Mouse (Mus musculus) olfactory bulb, adult 2 months (tissue): ENCODE results near the gene Slco2b1. TPM values are rescaled to one million over a fixed set of nuclear protein-coding genes. Genes with fewer than 3 reads are reported as not detected.

Experiments
- H3K27ac ChIP-seq: fragments of 200-500 bp; 2 replicates; pipeline ENCODE4 v1.5.1; 2012; ENCODE audit warnings: low read depth, low read length; ENCODE audit not compliant: insufficient read depth
- H3K4me1 ChIP-seq: fragments of 200-500 bp; 2 replicates; pipeline ENCODE4 v1.6.1; 2012; ENCODE audit warnings: low read length; ENCODE audit not compliant: control insufficient read depth, insufficient read depth
- H3K4me3 ChIP-seq: fragments of 200-500 bp; 2 replicates; pipeline ENCODE4 v1.5.1; 2012; ENCODE audit warnings: mild to moderate bottlenecking, low read depth, low read length, moderate library complexity; ENCODE audit not compliant: insufficient read depth
- CTCF ChIP-seq: fragments of 200-500 bp; IDR thresholded peaks from 2 replicates; pipeline ENCODE4 v1.5.1; 2012; ENCODE audit warnings: low read depth, mild to moderate bottlenecking, low read length, moderate library complexity; ENCODE audit not compliant: insufficient read depth
- POLR2A ChIP-seq: fragments of 200-500 bp; IDR thresholded peaks from 2 replicates; pipeline ENCODE4 v1.6.1; 2012; ENCODE audit warnings: mild to moderate bottlenecking, low read depth, low read length, moderate library complexity; ENCODE audit not compliant: insufficient read depth
- WGBS: fragments of 180-500 bp; shearing (Covaris S2); methylation state at CpG from one replicate; pipeline ENCODE4 v1.1.7; 2018; 5-methylcytosine and 5-hydroxymethylcytosine counted together
- polyA plus RNA-seq: library from polyadenylated mRNA; stranded (reverse); fragments of >200 nt; gene quantifications from 2 replicates; pipeline ENCODE4 v1.2.4, GENCODE M21; 2012; ENCODE audit warnings: low replicate concordance; ENCODE audit not compliant: missing spikeins, insufficient read depth, insufficient read length

The Slco2b1 gene
- polyA plus RNA-seq, 1 experiment = not detected

- TF ChIP-seq POLR2A (no peak), CTCF (no peak)
- Histone ChIP-seq H3K4me1 (peaks cover 4% of the 10 kb centered on the region; the same call in 1 of the 2 replicates), H3K4me3 (no peak overlapping the region), H3K27ac (no peak overlapping the region)
- WGBS = 63% methylated on average over 8 of the region's 8 CpGs
These were observed 2.8 kb downstream of the Slco2b1 start for GRCm38 (mm10) chr7:99708301-99708721.

GRCm38 (mm10) chr7:99707671-99708070 is 3.5 kb downstream of the Slco2b1 start:
- Histone ChIP-seq H3K4me3 (no peak overlapping the region), H3K27ac (no peak overlapping the region), H3K4me1 (peaks cover 4% of the 10 kb centered on the region; the same call in 1 of the 2 replicates)
- TF ChIP-seq POLR2A = no peak
- TF ChIP-seq CTCF = no peak
- WGBS = 82% methylated on average over 6 of the region's 6 CpGs

- TF ChIP-seq CTCF = no peak
- TF ChIP-seq POLR2A = no peak
- 75% methylated on average over 4 of the region's 4 CpGs for WGBS
- H3K27ac ChIP-seq = no peak overlapping the region
- no peak overlapping the region for H3K4me3 ChIP-seq
- peaks cover 4% of the 10 kb centered on the region; the same call in 1 of the 2 replicates for H3K4me1 ChIP-seq
These were observed 4.0 kb downstream of the Slco2b1 start for GRCm38 (mm10) chr7:99707038-99707595.

- 80% methylated on average over 4 of the region's 4 CpGs for WGBS
- Histone ChIP-seq H3K4me3 (peak overlapping the region; percentile 4; the same call in 1 of the 2 replicates), H3K4me1 (peaks cover 4% of the 10 kb centered on the region; the same call in 1 of the 2 replicates), H3K27ac (no peak overlapping the region)
- TF ChIP-seq CTCF (no peak), POLR2A (no peak)
These were observed 4.7 kb downstream of the Slco2b1 start for GRCm38 (mm10) chr7:99706341-99707037.

- H3K4me1 ChIP-seq = peaks cover 4% of the 10 kb centered on the region; the same call in 1 of the 2 replicates
- H3K27ac ChIP-seq = no peak overlapping the region
- TF ChIP-seq CTCF = no peak
- TF ChIP-seq POLR2A = no peak
- WGBS = 87% methylated on average over 3 of the region's 3 CpGs
- H3K4me3 ChIP-seq = 0 out of 2 replicates have a peak overlapping the region, but pooled peaks have one; percentile 7
These were observed 6.2 kb downstream of the Slco2b1 start for GRCm38 (mm10) chr7:99704736-99705519.

- no peak for TF ChIP-seq POLR2A
- no peak for TF ChIP-seq CTCF
- WGBS = 65% methylated on average over 6 of the region's 6 CpGs
These were observed 8.9 kb downstream of the Slco2b1 start for GRCm38 (mm10) chr7:99702201-99702600.

GRCm38 (mm10) chr7:99700641-99701040 is 10.5 kb downstream of the Slco2b1 start:
- H3K4me1 ChIP-seq = 0 out of 2 replicates have a peak, but pooled peaks cover 5% of the 10 kb centered on the region
- no peak for TF ChIP-seq POLR2A
- TF ChIP-seq CTCF = no peak
- H3K27ac ChIP-seq = no peak overlapping the region
- H3K4me3 ChIP-seq = no peak overlapping the region
- 94% methylated on average over 4 of the region's 4 CpGs for WGBS

More at GRCm38 (mm10) chr7:99702201-99702600, 8.9 kb downstream of the Slco2b1 start:
- Histone ChIP-seq H3K4me3 (no peak overlapping the region), H3K27ac (no peak overlapping the region), H3K4me1 (0 out of 2 replicates have a peak, but pooled peaks cover 5% of the 10 kb centered on the region)

- WGBS = 73% methylated on average over 3 of the region's 3 CpGs
- H3K27ac ChIP-seq = 0 out of 2 replicates have a peak overlapping the region, but pooled peaks have one; percentile 30
- TF ChIP-seq CTCF = no peak
- no peak for TF ChIP-seq POLR2A
- 0 out of 2 replicates have a peak, but pooled peaks cover 5% of the 10 kb centered on the region for H3K4me1 ChIP-seq
- no peak overlapping the region for H3K4me3 ChIP-seq
These were observed 11.4 kb downstream of the Slco2b1 start for GRCm38 (mm10) chr7:99699709-99700151.
